Mouse (Mus musculus): Measurements from ENCODE around the gene Kyat1. TPM values are rescaled to one million over a fixed set of nuclear protein-coding genes. Genes with fewer than 3 reads are reported as not detected.
A peak's percentile ranks its signal among the peaks of the same experiment; 100 is the strongest.
"Not testable (repeated sequence)": the region's sequence is repeated elsewhere in the genome, so short reads cannot be mapped to it uniquely, and the experiment has no call there.

Gene Kyat1
- total RNA-seq, 2 experiments from 2014 or later = 2.3 TPM; not detected in 1

DNA sequence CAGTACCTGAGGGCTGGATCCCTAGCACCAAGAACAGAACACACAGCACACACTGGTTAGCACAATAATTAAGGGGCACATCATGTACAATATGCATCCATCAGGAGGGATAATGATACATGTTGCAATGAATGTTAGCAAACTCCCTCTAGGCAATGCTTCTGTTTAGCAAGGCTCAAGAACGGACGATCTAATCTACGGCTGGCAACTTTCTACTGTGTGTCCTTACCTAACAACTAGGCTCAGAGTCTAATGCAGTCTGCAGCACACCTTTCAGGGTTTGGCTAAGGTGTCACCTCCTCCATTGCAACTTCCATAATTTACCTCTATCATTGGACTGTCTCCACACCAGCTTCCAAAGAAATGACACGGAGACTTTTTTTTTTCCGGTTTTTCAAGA is 10.6 kb upstream of the Kyat1 start:
- no peak for ATAC-seq (replicated peaks; ENCODE audit: low FRiP score, poor library complexity, severe bottlenecking)

DNA sequence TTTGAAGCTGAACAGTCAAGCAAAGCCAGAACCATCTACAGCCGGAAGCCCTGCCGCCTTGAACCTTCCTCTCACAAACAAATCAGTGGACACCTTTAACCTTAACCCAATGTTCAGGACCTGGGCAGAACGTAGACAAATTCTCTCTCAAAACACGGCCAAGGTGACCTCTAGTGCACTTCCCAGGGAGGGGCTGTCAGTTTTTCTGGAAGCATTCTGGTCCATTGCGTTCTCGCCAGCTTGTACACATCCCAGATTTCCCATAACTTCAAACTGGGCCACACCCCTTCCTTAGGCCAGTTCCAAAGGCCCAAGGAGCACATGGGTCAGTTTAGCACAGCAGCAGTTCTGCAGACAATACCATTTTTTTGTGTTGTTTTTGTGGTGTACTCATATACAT is 9.8 kb upstream of the Kyat1 start:
- no peak for ATAC-seq (replicated peaks; ENCODE audit: low FRiP score, poor library complexity, severe bottlenecking)

DNA sequence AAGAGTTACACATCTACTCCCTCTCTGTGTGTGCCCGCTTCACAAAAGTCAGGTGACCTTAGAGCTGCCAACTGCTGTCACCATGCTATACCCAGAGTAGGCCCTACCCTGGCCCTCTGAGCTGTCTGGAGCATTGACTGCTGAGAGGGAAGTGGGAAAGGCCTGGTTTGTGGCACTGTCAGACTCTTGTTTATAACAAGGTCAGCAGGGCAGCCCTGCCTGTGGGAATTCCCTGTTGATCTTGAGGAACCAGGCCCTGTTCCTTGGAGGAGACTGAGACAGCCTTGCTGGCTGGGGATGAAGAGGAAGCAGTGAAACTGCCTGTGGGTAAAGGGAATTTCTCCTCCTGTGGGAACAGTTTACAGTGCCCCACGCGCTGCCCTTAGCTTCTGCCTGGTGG is 9.1 kb upstream of the Kyat1 start:
- no peak for ATAC-seq (replicated peaks; ENCODE audit: low FRiP score, poor library complexity, severe bottlenecking)

- ATAC-seq (replicated peaks; ENCODE audit: low FRiP score, poor library complexity, severe bottlenecking) = no peak
Measured at GRCm38 (mm10) chr2:30212951-30213350, 7.3 kb upstream of the Kyat1 start.

DNA sequence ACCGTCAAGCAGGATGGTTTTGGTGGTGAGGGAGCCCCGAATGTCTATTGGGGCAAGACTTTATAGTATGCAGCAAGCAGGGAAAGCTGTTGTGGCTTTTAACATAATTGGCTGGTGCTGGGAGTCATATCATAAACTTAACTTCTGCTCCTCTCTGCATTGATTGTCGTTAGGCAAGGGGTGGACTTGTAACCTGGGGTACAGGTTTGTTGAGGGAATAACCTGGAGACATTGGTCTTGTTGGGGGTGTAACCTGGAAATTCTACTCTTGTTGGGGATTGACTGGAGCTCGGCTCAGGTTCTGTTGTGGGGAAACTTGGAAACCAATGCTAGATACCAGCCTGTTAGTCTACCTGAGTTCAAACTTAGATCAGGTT is 6.5 kb upstream of the Kyat1 start:
- no peak for ATAC-seq (replicated peaks; ENCODE audit: low FRiP score, poor library complexity, severe bottlenecking)

DNA sequence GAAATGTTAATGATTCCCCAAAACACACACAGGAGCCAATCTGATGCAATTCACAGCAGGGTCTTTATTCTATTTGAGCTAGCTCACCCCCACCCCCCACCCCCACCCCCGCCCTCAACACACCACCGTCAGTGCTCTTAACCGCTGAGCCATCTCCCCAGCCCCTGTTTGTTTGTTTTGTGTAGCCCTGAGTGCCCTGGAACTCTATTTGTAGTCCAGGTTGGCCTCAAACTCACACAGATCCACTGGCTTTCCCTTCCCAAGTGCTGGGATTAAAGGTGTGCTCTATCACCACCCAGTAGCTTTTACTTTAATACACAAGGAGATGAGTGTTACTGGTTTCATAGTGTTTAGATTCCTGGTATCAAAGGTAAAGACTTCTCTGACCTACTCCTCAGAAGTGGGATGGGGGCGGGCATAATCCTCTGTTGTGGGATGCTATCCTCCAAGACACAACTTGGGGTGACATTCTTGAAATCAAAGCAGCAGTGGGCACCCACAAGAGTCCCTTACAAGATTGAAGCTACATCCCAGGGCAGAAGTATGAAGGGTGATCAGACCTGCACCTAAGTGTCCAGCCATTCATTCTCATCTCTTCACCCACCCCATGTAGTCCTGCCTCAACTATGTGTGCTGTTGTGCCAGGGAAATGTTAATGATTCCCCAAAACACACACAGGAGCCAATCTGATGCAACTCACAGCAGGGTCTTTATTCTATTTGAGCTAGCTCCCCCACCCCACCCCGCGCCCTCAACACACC is 5.9 kb upstream of the Kyat1 start:
- ATAC-seq (replicated peaks; ENCODE audit: low FRiP score, poor library complexity, severe bottlenecking) = no peak

GRCm38 (mm10) chr2:30207886-30208285 is 2.2 kb upstream of the Kyat1 start:
- ATAC-seq (replicated peaks; ENCODE audit: low FRiP score, poor library complexity, severe bottlenecking) = no peak

GRCm38 (mm10) chr2:30207401-30207800 is 1.8 kb upstream of the Kyat1 start:
- ATAC-seq (replicated peaks; ENCODE audit: low FRiP score, poor library complexity, severe bottlenecking) = no peak

DNA sequence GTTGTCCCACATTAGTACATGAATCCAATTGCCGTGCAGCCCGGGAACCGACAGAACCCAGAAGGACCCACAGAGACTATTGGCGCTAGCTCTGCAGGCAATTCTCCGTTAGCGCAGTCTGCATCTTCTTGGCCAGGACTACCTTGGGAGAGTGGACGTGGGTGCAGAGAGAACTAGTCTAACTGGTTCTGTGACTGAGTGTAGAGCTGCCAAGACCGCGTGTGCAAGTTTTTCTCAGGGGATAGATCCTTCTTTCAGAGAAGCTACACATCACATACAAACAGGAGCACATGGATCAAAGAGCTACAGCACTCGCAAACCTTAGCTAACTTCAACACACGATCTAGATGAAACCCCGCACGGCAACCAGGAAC is 405 bp downstream of the Kyat1 start:
- ATAC-seq (replicated peaks; ENCODE audit: low FRiP score, poor library complexity, severe bottlenecking) = no peak; the same call in 1 of the 2 replicates

DNA sequence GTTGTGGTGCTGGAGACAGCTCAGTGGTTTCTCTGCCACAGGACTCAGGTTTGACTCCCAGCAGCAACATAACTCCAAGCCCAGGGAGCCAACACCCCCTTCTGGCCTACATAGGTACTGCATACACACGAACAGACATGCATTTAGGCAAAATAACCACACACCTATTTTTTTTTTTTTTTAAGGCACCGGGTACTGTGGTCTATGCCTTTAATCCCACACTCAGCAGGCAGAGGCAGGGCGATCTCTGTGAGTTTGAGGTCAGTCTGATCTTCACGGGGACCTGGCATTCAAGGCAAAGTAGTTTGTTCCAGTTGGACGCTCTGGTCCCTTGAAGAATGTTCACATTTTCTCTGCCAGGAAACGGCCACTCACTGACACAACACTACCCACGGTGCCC is 2.2 kb downstream of the Kyat1 start:
- no peak for ATAC-seq (replicated peaks; ENCODE audit: low FRiP score, poor library complexity, severe bottlenecking)

DNA sequence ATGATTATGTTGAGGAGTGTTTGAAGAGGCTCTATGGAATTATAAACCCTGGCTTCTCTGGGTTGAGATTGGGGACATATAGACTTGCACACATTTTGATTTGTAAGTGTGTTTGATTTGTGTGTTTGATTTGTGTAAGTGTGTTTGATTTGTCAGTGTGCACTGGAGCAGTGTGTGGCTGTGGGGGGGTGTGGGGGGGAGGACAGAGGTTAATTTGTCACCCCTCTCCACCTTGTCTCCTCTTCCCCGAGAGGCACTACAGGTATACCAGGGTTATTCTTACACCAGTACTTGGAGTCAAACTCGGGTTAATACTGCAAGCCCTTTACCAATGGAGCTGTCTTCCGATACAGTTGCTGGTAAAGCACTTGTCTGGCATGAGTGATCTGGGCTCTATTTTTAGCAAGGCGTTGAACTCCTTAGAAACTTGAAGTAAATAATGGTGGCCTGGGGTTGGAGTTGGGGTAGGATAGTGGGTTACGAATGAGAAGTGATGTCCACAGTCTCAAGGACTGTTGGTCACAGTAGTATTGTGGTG is 5.2 kb downstream of the Kyat1 start:
- ATAC-seq (replicated peaks; ENCODE audit: low FRiP score, poor library complexity, severe bottlenecking) = no peak

- ATAC-seq (replicated peaks; ENCODE audit: low FRiP score, poor library complexity, severe bottlenecking) = no peak
Measured at GRCm38 (mm10) chr2:30199984-30200383, 5.7 kb downstream of the Kyat1 start.

DNA sequence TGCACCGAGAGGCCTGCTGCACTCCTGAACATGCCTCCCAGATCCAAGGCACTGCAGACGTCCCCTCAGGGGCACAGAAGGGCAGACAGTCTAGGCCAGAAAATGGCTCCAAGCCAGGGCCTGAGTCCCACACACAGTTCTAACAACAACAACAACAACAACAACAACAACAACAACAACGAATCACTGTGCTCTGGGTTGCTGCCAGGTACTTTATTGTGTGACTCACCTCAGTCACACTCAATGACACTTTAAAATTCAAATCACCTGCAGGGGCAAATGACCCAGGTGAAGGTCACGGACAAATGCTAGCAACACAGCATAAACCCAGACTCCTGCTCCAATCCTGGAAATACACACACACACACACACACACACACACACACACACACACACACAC is 7.6 kb downstream of the Kyat1 start:
- ATAC-seq (replicated peaks; ENCODE audit: low FRiP score, poor library complexity, severe bottlenecking) = no peak

DNA sequence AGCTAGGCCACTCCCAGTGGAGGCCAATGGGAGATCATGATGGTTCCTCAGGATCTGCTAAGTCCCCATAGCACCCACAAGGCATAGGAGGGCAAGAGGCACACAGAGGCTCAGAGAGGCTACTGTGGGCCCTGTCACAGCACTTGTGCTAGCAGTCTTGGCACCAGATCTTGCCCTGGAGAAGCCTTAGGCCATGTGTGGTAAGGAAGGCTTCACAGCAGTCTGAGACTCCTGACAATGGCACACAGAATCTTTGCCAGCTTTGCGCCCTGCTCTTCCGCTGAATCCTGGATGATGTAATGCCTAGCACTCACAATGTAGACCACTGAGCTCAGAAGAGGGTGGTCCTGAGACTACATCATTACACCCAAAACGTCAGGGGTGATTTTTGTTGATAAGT is 11.0 kb downstream of the Kyat1 start:
- no peak for ATAC-seq (replicated peaks; ENCODE audit: low FRiP score, poor library complexity, severe bottlenecking)

- no peak for ATAC-seq (replicated peaks; ENCODE audit: low FRiP score, poor library complexity, severe bottlenecking)
Measured at GRCm38 (mm10) chr2:30191790-30192580, 13.7 kb downstream of the Kyat1 start.

- ATAC-seq (replicated peaks; ENCODE audit: low FRiP score, poor library complexity, severe bottlenecking) = no peak
Measured at GRCm38 (mm10) chr2:30185681-30186080, 20.0 kb downstream of the Kyat1 start.

DNA sequence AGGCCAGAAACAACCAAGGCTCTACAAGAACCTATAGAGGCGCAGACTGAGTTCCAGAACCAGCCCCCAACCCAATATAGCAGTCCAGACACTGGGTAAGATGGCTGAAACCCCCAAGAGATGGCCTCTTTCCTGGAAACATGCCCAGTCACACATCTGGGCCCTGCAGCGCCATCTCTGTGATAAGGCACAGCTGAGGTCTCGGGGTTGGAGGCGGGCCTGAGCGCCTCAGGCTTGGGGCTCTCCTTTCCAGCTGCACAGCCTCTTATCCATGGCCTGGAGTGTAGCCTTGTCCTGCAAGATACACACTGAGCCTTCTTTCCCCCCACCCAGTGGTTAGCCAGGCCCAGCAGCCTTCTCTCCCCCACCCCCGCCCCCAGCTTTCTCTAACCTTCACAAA is 20.4 kb downstream of the Kyat1 start:
- 0 out of 2 replicates have a peak, but pooled peaks have one; percentile 37 for ATAC-seq (replicated peaks; ENCODE audit: low FRiP score, poor library complexity, severe bottlenecking)

DNA sequence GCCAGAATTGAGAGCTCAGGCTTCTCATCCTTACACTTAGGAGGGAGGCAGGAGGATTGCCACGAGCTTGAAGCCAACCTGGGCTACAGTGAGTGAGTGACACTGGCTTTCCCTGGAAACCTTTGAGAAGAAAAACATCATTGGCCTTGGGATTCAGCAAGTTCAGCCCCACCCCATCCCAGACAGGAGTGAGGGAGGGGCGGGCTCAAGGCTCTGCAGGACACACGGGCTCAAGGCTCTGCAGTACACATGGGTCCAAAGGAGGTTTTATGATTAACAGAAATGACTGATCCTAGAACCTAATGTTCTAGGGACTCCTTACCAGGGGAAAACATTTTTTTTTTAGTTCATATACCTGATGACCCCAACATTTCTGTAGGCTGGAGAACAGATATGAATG is 21.9 kb downstream of the Kyat1 start:
- no peak for ATAC-seq (replicated peaks; ENCODE audit: low FRiP score, poor library complexity, severe bottlenecking)

- no peak for ATAC-seq (replicated peaks; ENCODE audit: low FRiP score, poor library complexity, severe bottlenecking)
Measured at GRCm38 (mm10) chr2:30182424-30182823, 23.2 kb downstream of the Kyat1 start.

DNA sequence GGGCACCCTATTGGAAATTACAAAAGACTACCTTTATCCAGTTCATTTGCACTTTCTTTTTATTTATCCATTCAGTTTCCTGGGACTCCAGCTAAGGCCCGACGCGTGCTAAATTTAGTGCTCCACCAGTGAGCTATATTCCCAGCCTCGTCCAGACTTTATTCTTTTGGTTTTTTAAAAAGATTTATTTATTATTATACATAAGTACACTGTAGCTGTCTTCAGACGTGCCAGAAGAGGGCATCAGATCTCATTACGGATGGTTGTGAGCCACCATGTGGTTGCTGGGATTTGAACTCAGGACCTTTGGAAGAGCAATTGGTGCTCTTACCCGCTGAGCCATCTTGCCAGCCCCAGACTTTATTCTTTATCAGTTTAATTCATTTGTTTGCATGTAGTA is 26.9 kb downstream of the Kyat1 start:
- not testable (repeated sequence) for ATAC-seq (replicated peaks; ENCODE audit: low FRiP score, poor library complexity, severe bottlenecking)
